Mouse (Mus musculus): ENCODE measurements around the gene Iqcj.

The Iqcj gene

GRCm38 (mm10) chr3:67892026-67892705 lies at the start of gene Iqcj, which contains the start of gene Iqschfp:
Iqcj (plus strand) TSS chr3:67892220.
Iqschfp (plus strand) TSS chr3:67892232.
- DNase-seq, result no peak

- DNase-seq, result no peak
Measured at GRCm38 (mm10) chr3:67852397-67852796, 39.6 kb upstream of the Iqcj start.

- DNase-seq, result no peak
Measured at GRCm38 (mm10) chr3:67861524-67861923, 30.5 kb upstream of the Iqcj start.

GRCm38 (mm10) chr3:67867420-67868065 lies 24.5 kb upstream of the Iqcj start:
- DNase-seq, result no peak

- DNase-seq, result no peak
Measured at GRCm38 (mm10) chr3:67869424-67869823, 22.6 kb upstream of the Iqcj start.

DNA sequence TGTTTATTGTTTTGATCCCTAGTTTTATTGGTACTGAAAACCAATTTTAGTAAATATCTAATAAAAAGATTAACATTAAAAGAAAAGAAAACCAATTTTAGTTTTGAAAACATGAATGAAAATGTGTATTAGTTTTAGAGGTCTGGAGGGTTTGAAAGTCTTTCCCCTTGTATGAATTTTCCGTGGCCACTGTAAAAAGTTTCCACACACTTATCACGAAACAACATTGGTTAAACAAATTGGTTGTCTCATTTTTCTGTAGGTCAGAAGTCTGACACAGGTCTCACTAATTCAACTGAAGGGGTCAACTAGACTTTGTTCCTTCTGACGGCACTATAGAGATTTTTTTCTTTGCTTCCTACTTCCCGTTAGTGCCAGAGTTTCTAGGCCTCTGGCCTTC lies 14.8 kb upstream of the Iqcj start:
- no peak for DNase-seq

DNA sequence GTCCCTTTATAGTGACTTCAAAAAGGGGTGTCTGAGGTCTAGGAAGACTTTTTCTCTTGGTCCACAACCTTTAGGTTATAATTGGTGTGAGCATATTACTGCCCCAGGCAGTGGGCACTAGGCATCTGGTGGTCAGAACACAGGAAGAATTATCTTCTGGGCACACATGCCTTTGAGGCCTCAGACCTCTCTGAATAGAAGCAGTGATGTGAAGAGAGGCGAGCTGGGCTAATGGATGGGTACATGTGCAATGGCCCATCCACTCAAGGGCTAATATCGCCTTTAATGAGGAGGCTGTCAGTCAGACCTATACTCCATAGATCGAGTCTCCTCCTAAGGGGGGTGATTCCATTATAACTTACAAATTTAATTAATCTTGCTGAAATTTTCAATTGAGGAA lies 7.7 kb upstream of the Iqcj start:
- DNase-seq, result no peak

- DNase-seq, result no peak
Measured at GRCm38 (mm10) chr3:67886176-67886575, 5.8 kb upstream of the Iqcj start.

DNA sequence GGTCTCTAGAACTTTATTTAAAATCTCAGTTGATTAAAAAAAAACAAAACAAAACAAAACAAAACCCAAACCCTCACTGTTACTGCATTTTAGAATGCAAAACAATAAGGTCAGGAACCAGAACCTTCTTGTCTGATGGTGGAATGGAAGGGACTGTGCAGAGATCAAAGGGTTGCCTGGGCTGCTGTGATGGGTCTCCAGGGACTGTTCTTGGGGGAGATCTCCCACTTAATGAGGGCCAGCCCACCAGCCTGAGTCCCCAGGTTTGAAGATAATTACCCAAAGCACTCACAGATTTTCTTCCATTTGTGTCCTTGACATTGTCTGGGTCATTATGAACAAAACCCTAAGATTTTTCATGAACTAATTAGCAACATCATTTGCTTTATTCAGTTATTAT lies 4.8 kb upstream of the Iqcj start:
- DNase-seq, result no peak

GRCm38 (mm10) chr3:67892768-67893167 lies 748 bp downstream of the Iqcj start:
- no peak for DNase-seq

DNA sequence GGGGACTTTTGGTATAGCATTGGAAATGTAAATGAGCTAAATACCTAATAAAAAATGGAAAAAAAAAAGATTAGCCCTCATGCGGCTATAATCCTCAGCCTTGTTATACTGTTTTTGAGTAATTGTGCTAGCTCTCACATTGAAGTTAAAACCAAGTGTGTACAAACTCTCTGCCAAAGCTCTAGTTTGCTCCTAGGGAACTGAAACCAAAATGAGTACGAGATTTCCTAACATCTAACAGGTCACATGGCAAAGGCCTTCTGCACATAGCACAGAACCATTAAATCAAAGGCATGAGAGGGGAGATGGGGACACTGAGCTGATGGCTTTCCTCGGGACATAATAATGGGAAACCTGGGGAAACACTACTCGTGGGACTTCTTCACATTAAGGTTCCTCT lies 10.5 kb downstream of the Iqcj start:
- no peak for DNase-seq

GRCm38 (mm10) chr3:67908586-67908985 lies 16.6 kb downstream of the Iqcj start:
- DNase-seq, result no peak

GRCm38 (mm10) chr3:67918098-67918497 lies 26.1 kb downstream of the Iqcj start:
- no peak for DNase-seq

- DNase-seq, result no peak
Measured at GRCm38 (mm10) chr3:67918634-67919259, 26.7 kb downstream of the Iqcj start.

DNA sequence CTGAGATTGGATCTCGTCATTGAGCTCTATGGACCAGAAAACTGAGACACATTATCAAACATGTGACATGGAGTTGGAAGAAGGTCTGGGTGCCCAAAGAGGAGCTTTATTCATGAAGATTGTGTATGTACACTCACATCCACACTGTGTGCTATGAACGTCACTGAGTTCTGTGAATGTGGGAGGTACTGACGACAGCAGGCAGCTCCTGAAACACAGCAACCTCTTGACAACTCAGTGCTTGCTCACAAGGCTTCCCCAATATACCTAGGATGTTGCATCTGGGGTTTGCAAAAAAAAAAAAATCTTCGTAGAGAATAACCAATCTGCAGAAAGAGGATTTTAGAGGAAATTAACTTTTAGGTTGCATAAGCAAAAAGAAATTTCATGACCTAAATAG lies 31.1 kb downstream of the Iqcj start:
- no peak for DNase-seq

DNA sequence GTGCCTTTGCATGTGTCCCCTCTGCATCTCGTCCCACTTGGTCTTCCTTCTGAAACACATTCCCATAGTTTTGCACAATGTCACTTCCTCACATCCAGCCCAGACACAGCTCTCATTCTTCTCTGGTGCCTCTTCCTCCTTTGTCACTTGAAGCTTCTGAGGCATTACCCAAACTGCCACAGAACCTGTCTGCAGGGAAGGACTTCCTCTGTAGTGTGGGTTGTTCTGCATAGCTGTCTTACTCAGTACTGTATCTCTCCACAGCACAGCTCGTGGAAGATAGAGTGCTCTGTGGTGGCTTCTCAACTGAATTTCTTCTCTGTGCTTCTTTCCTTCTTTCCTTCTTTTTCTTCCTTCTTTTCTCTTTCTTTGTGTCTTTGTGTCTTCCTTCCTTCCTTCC lies 33.4 kb downstream of the Iqcj start:
- no peak for DNase-seq

- DNase-seq, result no peak
Measured at GRCm38 (mm10) chr3:67930424-67931133, 38.6 kb downstream of the Iqcj start.

GRCm38 (mm10) chr3:67931181-67931580 lies 39.2 kb downstream of the Iqcj start:
- no peak for DNase-seq

DNA sequence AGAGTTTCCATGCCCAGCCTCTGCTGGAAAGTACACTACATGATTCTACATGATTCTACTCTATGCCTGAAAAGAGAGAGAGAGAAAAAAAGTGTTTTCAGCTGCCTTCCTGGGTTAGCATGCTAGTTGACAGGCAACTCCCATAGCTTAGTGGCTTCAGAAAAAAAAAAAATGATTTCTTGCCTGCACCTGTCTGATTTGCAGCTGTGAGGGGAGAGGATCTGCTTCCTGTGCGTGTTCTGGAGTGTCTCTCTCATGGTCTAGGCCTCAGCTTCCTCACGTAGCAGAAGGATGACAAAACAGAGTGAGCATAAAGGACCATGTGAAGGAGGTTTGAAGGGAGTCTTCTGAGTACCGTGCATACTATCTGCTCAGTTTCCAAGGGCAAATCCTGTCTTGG lies 39.9 kb downstream of the Iqcj start:
- peak; percentile 4 for DNase-seq

DNA sequence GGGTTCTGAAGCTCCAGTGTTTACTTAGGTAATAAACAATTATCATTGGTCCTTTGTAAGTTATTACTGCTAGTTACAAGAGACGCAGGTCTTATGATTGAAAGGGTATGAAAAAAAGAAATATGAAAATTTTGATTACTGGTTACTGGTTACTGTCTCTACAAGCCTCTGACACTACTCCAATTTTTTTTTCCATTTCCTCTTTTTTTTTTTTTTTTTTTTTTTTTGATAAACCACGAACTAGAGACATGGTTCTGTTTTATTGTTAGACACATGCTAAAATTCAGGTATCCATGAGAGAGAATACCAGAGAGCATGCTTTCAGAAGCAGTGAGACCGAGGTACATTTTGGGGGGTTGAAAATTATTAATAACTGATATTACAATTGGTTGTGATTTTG lies 43.8 kb downstream of the Iqcj start:
- no peak for DNase-seq

- no peak for DNase-seq
Measured at GRCm38 (mm10) chr3:67947000-67947399, 55.0 kb downstream of the Iqcj start.

DNA sequence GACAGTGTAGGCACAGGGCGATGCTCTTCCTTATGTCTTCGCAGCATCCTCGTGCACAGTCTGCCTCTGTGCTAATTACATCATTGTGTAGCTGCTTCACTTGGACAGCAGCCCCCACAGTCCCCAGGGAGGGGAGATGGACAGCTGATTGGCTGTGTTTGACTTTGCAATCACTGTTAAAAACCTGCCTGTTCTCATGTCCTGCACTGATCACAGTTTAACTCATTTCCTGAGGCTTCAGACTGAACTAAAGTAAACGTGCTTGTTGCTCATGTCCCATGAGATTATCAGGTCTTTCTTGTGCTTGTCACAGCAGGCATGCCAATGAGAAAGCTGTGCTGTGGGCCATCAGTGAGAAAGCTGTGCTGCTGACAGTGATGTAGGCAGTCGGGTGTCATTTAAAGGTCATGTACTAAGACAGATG lies 60.5 kb downstream of the Iqcj start:
- DNase-seq, result no peak

- peak; percentile 30 for DNase-seq
Measured at GRCm38 (mm10) chr3:67954459-67955065, 62.5 kb downstream of the Iqcj start.
